Mouse (Mus musculus) spleen, postnatal 14 days (tissue): ENCODE data around the gene Cpxm2.

Experiments
- DNase-seq, 2 experiments: peaks; one replicate each; pipeline ENCODE4 v3.0.0; 2021 to 2022; ENCODE audit warnings: low spot score in 2 of 2

Cpxm2 gene

DNA sequence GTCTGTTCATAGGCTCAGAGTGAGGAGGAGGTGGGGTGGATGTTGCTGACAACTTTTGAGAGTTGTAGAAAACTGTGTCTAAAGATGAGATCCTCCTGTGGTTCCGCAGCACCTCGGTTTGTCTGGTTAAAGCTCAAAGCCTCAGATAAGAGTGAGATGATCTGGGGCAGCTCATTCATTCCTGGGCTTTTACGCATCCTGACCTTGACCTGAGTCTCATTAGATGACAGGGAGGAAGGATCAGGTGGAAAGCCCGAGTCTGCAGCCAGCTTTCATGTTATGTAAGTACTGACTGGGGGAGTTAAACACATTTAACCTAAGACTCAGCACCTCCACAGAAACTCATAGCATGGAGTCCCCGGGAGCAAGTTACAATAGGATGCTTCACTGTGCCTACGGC is 127.9 kb downstream of the Cpxm2 start:
- DNase-seq, result no peak

DNA sequence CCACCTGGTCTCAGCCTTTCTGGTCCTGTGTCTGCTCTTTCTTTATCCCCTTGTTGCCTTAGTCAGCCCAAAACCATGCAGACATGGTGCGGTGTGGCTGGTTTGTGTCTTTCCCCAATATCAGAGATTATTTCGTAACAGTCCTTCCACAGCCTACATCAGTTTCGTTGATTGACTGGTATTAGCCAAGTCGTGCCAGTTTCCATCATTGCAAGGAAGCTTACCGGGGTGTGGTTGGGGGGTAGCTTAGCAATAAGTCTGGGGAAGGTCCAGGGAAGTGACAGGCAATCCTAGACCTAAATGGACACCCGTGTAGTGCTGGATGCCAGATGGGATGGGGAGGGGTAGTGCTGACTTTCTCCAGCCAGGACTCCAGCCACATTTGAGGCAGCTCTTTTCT is 128.9 kb downstream of the Cpxm2 start:
- no peak for DNase-seq

DNA sequence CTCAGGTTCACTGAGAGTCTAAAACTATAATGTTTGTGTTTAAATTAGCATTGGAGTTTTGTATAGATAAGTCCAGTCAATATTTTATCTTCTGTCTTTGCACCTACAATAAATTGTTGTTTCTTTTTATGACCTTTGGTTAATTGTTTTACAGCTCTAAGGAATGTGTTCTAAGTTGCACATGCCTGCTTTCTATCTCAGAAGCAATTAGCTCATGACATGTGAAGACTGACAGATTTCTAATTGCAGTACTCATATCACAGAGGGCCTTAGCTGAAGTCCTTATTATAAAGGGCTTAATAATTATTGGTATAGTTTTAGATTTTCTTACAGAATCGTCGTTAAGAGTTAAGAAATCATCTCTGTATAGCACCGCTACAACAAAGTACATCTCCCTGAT is 138.6 kb downstream of the Cpxm2 start:
- no peak for DNase-seq

DNA sequence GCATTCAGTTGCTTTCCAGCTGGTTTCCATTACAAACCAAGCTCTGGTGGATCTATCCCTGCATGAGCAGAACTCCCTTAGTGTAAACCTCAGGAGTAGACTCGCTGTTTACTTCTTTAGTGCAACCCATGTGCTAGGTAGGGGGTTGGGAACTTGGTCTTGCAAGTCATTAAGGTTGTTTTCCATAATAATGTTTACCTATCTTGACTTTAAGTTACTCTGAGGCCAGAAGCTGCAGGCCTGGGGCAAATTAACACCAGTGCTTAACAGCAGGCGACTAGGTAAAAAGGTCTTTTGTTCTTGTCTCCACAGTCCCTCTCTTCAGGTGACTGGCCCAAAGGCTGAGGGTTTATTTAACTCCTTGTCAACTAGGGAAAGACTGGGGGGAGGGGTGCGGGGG is 139.3 kb downstream of the Cpxm2 start:
- no peak for DNase-seq

DNA sequence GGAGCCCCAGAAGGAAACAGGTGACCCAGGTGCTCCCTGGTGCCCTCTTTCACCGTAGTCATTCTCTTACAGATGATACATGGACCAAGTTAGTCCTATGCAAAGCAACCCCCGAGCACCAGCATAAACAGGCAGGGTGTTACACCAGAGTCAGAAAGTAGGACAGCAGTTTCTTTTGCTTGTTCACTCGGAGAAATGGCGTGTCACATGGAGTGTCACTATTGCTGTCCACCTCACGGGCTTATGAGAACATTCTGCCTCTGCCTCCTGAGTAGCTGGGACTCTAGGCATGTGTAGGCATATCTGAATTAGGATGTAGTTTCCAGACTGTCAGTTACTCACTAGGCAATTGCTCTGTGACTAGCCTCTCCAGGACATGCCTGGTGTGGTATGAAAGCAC is 140.6 kb downstream of the Cpxm2 start:
- no peak for DNase-seq

DNA sequence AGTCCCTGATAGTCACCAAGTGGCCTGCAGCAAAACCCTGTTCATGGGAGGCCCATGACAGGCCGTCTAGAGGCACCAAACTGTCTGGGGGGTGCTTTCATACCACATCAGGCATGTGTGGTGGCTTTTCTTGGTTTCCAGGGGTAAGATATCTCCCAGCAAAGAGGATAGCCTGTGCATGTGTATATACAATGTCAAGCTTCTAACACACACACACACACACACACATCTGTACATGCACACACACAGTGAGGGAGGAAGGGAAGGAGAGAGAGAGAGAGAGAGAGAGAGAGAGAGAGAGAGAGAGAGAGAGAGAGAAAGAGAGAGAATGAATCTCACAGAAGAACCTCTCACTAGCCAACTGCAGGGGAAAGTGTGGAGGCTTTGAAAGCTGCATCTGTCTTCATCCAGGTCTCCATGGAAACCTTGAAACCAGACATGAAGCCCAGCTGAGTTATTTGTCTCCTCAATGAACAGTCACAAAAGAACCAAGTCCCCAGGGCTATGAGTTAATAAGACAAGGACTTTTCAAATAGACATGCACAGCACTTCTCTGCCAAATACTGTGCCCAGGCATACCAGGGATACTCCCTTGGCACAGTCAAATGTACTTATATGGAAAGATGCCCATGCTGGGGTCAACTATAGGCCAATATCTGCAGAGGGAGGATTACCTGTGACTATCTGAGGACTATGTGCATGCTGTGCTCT is 141.4 kb downstream of the Cpxm2 start:
- no peak for DNase-seq

DNA sequence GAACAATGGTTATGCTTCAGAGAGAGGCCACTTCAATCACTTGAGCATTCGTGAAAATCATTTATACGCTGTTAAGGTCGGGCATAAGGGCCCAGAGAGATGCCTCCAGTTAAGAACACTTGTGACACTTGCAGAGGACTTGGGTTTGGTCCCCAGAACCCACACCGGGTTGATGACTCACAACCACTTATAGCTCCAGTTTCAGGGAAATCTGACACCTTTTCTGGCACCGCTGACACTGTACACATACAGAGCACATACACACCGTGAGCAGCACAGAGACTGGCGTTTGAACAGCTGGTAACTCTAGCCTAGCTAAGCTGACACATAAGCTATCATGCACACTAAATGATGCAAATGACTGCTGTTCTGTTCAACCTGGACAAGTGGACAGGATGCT is 145.5 kb downstream of the Cpxm2 start:
- no peak for DNase-seq

DNA sequence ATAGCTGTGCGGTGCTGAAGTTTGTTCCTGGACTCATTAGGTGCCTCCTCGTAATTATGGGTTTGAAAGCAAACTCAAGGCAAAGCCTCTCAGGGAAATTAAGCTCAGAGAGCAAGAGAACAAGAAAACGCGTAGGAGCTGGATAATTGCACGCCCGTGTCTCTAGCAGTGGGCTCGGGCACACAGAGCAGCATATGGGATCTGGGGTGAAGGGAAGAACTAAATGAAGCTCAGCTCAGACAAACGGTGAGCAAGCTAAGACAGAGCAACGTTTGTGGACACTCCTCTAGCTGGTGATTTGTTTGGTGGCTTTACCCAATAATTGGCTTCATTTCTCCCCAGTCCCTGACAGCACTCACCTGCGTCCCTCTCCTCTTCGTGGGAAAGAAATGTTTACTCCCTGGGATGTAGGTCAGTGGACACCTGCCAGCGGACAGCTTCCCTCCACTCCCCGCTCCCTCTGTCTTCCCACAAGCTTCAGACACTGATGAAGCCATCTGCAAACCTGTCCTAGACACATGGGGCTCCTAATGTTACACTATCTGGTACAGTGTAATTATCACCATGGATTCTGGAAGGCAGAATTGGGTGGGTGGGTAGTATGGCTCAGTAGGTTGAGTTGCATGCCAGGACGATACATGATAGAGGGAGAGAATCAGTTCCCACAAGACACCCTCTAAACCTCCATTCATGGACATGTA is 148.4 kb downstream of the Cpxm2 start:
- no peak for DNase-seq

DNA sequence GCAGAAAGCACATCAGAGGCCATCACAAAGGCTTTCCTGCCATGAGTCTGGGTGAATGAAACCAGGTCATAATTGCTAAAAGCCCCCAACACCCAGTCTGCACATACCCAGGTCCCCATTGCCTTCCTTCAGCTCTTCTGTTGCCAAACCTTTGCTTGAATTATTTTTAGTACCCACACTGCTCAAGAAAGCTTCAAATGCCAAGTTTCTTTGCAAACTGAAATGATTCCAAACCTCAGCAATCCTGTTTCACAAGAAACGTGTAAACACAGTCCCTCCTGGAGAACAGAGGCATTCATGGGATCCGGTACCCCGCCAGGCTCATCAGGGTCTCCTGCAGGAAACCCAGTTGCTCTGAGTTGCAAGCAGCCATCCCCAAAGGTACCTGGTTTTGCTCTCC is 161.7 kb downstream of the Cpxm2 start:
- no peak for DNase-seq

DNA sequence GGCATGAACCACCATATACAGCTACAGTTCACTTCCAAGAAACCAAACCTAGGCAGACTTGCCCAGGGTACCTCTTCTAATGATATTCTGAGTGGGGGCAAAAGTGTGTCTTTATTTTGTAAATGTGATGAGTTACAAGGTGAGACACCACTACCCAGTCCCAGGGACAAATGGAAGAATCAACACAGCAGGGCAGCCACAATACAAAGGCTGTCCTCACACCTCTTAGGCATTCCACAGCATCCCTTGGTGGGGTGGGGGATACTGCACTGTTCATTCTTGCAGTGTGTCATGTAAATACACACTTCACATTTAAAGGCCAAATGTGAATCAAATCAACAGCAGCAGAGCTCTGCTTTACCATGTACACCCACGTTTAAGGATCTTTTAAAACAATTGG is 162.3 kb downstream of the Cpxm2 start:
- no peak for DNase-seq

DNA sequence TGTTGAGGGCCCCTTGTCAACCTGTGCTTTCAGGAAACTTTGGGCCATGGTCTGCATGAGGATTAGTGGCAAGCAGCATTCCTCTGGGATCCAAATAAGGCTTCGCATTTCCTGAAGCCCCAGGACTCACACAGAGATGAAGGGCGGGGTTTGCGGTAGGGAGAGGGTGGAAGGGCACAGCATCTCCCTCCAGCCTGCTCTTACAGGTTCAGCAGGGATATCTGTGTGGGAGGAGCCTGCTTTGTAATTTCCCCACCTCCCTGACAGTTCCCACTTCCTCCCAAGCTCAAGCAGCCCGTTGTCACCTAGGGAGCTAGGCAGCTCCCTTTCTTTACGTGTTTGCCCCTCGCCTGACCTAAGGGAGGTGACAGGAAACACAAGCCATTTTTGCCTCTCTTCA is 165.5 kb downstream of the Cpxm2 start:
- no peak for DNase-seq
